Mouse (Mus musculus) stomach, embryonic 14.5 days (tissue): ENCODE measurements at regions not wholly inside any gene's neighbourhood (a gene's known extent, or its start where the extent isn't known, plus 50 kb on each side); places are given as distances from the start of the nearest gene placed in this dataset.

Experiments
- ATAC-seq: fragments of 200-750 bp; cut with Nextera tagmentation; 2 replicates; pipeline ENCODE4 v1.8.0; 2017; ENCODE audit warnings: low read depth, moderate TSS enrichment; ENCODE audit not compliant: insufficient number of reproducible peaks, insufficient read depth, low FRiP score
- H3K27ac ChIP-seq: fragments of 300-500 bp; sonication (generic); 2 replicates; pipeline ENCODE4 v1.5.1; 2014; ENCODE audit warnings: mild to moderate bottlenecking, low read length, moderate library complexity, mixed read lengths
- H3K27me3 ChIP-seq: fragments of 300-500 bp; sonication (generic); 2 replicates; pipeline ENCODE4 v1.6.1; 2014; ENCODE audit warnings: low read length, control low read depth, mixed read lengths; ENCODE audit not compliant: control insufficient read depth, insufficient read depth
- H3K36me3 ChIP-seq: fragments of 300-500 bp; sonication (generic); 2 replicates; pipeline ENCODE4 v1.6.1; 2014; ENCODE audit warnings: mild to moderate bottlenecking, control low read depth, low read length, moderate library complexity, mixed read lengths; ENCODE audit not compliant: control insufficient read depth, insufficient read depth
- H3K4me1 ChIP-seq: fragments of 300-500 bp; sonication (generic); 2 replicates; pipeline ENCODE4 v1.6.1; 2014; ENCODE audit warnings: low read length, control low read depth, mixed read lengths; ENCODE audit not compliant: control insufficient read depth, insufficient read depth
- H3K4me2 ChIP-seq: fragments of 300-500 bp; sonication (generic); replicated peaks from 2 replicates; pipeline ENCODE4 v1.6.1; 2014; ENCODE audit warnings: low read depth, low read length, control low read depth
- H3K4me3 ChIP-seq: fragments of 300-500 bp; sonication (generic); 2 replicates; pipeline ENCODE4 v1.5.1; 2014; ENCODE audit warnings: low read depth, low read length, control low read depth
- H3K9ac ChIP-seq: fragments of 300-500 bp; sonication (generic); replicated peaks from 2 replicates; pipeline ENCODE4 v1.6.1; 2014; ENCODE audit warnings: low read depth, mild to moderate bottlenecking, control low read depth, low read length, moderate library complexity, mixed read lengths
- H3K9me3 ChIP-seq: fragments of 300-500 bp; sonication (generic); 2 replicates; pipeline ENCODE4 v1.6.1; 2016; ENCODE audit warnings: low read depth, low read length, control low read depth; ENCODE audit not compliant: control insufficient read depth
- WGBS: fragments of 180-500 bp; shearing (Covaris S2); extraction: QIAGEN DNeasy Blood & Tissue Kit; methylation state at CpG from one replicate; pipeline ENCODE4 v1.1.7; 2014; 5-methylcytosine and 5-hydroxymethylcytosine counted together

GRCm38 (mm10) chr7:64006935-64007334, 68.2 kb upstream of the Klf13 start:
- Histone ChIP-seq H3K4me2 (no peak overlapping the region), H3K36me3 (no peaks in the 10 kb centered on the region), H3K9ac (no peak overlapping the region), H3K4me3 (no peak overlapping the region), H3K27ac (no peak overlapping the region), H3K4me1 (no peaks in the 10 kb centered on the region), H3K27me3 (no peaks in the 10 kb centered on the region), H3K9me3 (no peaks in the 10 kb centered on the region)
- WGBS: 84% methylated on average over 4 of the region's 4 CpGs
- no peak for ATAC-seq

GRCm38 (mm10) chr7:64005765-64006164, 67.0 kb upstream of the Klf13 start:
- no peaks in the 10 kb centered on the region for H3K4me1 ChIP-seq
- no peaks in the 10 kb centered on the region for H3K27me3 ChIP-seq
- ATAC-seq: no peak
- no peaks in the 10 kb centered on the region for H3K36me3 ChIP-seq
- no peaks in the 10 kb centered on the region for H3K9me3 ChIP-seq
- no peak overlapping the region for H3K9ac ChIP-seq
- H3K4me3 ChIP-seq: no peak overlapping the region
- WGBS: 97% methylated on average over 1 of the region's 1 CpGs
- H3K4me2 ChIP-seq: no peak overlapping the region
- no peak overlapping the region for H3K27ac ChIP-seq

- no peak for ATAC-seq
- H3K9ac ChIP-seq: no peak overlapping the region
- H3K4me3 ChIP-seq: no peak overlapping the region
- no peaks in the 10 kb centered on the region for H3K27me3 ChIP-seq
- WGBS: 88% methylated on average over 5 of the region's 5 CpGs
- no peaks in the 10 kb centered on the region for H3K36me3 ChIP-seq
- H3K4me1 ChIP-seq: peaks cover 5% of the 10 kb centered on the region; the same call in 1 of the 2 replicates
- H3K9me3 ChIP-seq: no peaks in the 10 kb centered on the region
- H3K27ac ChIP-seq: no peak overlapping the region
- H3K4me2 ChIP-seq: no peak overlapping the region
These were observed 65.2 kb upstream of the Klf13 start for GRCm38 (mm10) chr7:64003904-64004303.

- 65% methylated on average over 9 of the region's 9 CpGs for WGBS
- no peak for ATAC-seq
- Histone ChIP-seq H3K4me1 (peaks cover 5% of the 10 kb centered on the region; the same call in 1 of the 2 replicates), H3K4me3 (no peak overlapping the region), H3K27me3 (no peaks in the 10 kb centered on the region), H3K27ac (no peak overlapping the region), H3K36me3 (no peaks in the 10 kb centered on the region), H3K9me3 (no peaks in the 10 kb centered on the region), H3K4me2 (no peak overlapping the region), H3K9ac (no peak overlapping the region)
These were observed 62.9 kb upstream of the Klf13 start for GRCm38 (mm10) chr7:64001611-64002111.

GRCm38 (mm10) chr7:63998995-63999960, 60.6 kb upstream of the Klf13 start:
- Histone ChIP-seq H3K36me3 (no peaks in the 10 kb centered on the region), H3K4me3 (no peak overlapping the region), H3K9me3 (no peaks in the 10 kb centered on the region), H3K4me2 (no peak overlapping the region), H3K9ac (no peak overlapping the region), H3K27me3 (no peaks in the 10 kb centered on the region), H3K27ac (no peak overlapping the region), H3K4me1 (peaks cover 5% of the 10 kb centered on the region; the same call in 1 of the 2 replicates)
- WGBS: 42% methylated on average over 6 of the region's 6 CpGs
- no peak for ATAC-seq

GRCm38 (mm10) chr7:63997997-63998396, 59.3 kb upstream of the Klf13 start:
- Histone ChIP-seq H3K4me1 (peaks cover 5% of the 10 kb centered on the region; the same call in 1 of the 2 replicates), H3K4me2 (no peak overlapping the region), H3K9me3 (no peaks in the 10 kb centered on the region), H3K27ac (no peak overlapping the region), H3K4me3 (no peak overlapping the region), H3K36me3 (no peaks in the 10 kb centered on the region), H3K9ac (no peak overlapping the region), H3K27me3 (no peaks in the 10 kb centered on the region)
- 81% methylated on average over 3 of the region's 3 CpGs for WGBS
- ATAC-seq: no peak

- H3K27me3 ChIP-seq: no peaks in the 10 kb centered on the region
- H3K36me3 ChIP-seq: no peaks in the 10 kb centered on the region
- H3K9ac ChIP-seq: no peak overlapping the region
- H3K27ac ChIP-seq: no peak overlapping the region
- no peak overlapping the region for H3K4me3 ChIP-seq
- no peak overlapping the region for H3K4me2 ChIP-seq
- no peaks in the 10 kb centered on the region for H3K9me3 ChIP-seq
- WGBS: 81% methylated on average over 6 of the region's 6 CpGs
- peaks cover 5% of the 10 kb centered on the region; the same call in 1 of the 2 replicates for H3K4me1 ChIP-seq
- ATAC-seq: no peak; the same call in 1 of the 2 replicates
These were observed 57.9 kb upstream of the Klf13 start for GRCm38 (mm10) chr7:63996581-63997098.

GRCm38 (mm10) chr7:63995255-63995980, 56.7 kb upstream of the Klf13 start:
- Histone ChIP-seq H3K36me3 (no peaks in the 10 kb centered on the region), H3K27me3 (no peaks in the 10 kb centered on the region), H3K27ac (no peak overlapping the region), H3K4me1 (peaks cover 5% of the 10 kb centered on the region; the same call in 1 of the 2 replicates), H3K9ac (no peak overlapping the region), H3K9me3 (no peaks in the 10 kb centered on the region), H3K4me3 (no peak overlapping the region), H3K4me2 (no peak overlapping the region)
- 88% methylated on average over 3 of the region's 3 CpGs for WGBS
- ATAC-seq: no peak
